Mouse (Mus musculus): ENCODE measurements at regions not wholly inside any gene's neighbourhood (a gene's known extent, or its start where the extent isn't known, plus 50 kb on each side); places are given as distances from the start of the nearest gene placed in this dataset.
A peak's percentile ranks its signal among the peaks of the same experiment; 100 is the strongest.

GRCm38 (mm10) chr6:121560852-121561251, 74.3 kb upstream of the A2m start:
- peak; percentile 10 for DNase-seq

- no peak for DNase-seq
Observed at GRCm38 (mm10) chr6:121560393-121560793, 74.8 kb upstream of the A2m start.

- DNase-seq, result no peak
Observed at GRCm38 (mm10) chr6:121556481-121556880, 78.7 kb upstream of the A2m start.

- no peak for DNase-seq
Observed at GRCm38 (mm10) chr6:121553501-121554132, 80.1 kb upstream of the Iqsec3 start.

- no peak for DNase-seq
Observed at GRCm38 (mm10) chr6:121533521-121533920, 60.0 kb upstream of the Iqsec3 start.

GRCm38 (mm10) chr6:121532926-121533325, 59.4 kb upstream of the Iqsec3 start:
- DNase-seq, result peak; percentile 33

GRCm38 (mm10) chr6:121531825-121532389, 58.4 kb upstream of the Iqsec3 start:
- DNase-seq, result no peak

- DNase-seq, result no peak
Observed at GRCm38 (mm10) chr6:121527281-121527680, 53.8 kb upstream of the Iqsec3 start.

GRCm38 (mm10) chr6:121526121-121526520, 52.6 kb upstream of the Iqsec3 start:
- DNase-seq, result no peak

GRCm38 (mm10) chr6:121524613-121524970, 51.1 kb upstream of the Iqsec3 start:
- no peak for DNase-seq

- DNase-seq, result peak; percentile 5
Observed at GRCm38 (mm10) chr6:121523882-121524612, 50.6 kb upstream of the Iqsec3 start.
